Mouse (Mus musculus): ENCODE data around the gene Olfr1537. TPM values are rescaled to one million over a fixed set of nuclear protein-coding genes. Genes with fewer than 3 reads are reported as not detected.

Gene Olfr1537
- polyA plus RNA-seq (2012; rRNA removed; ENCODE audit: low replicate concordance): not detected in 2 replicates

GRCm38 (mm10) chr9:39249894-39250293 lies at the start of gene Olfr1537:
TSS of gene Olfr1537 (minus strand) at chr9:39249994.

GRCm38 (mm10) chr9:39276718-39277117 lies 26.9 kb upstream of the Olfr1537 start, which contains the start of gene Olfr945:
TSS of gene Olfr945 (minus strand) at chr9:39276818.

GRCm38 (mm10) chr9:39201620-39202019 lies 48.2 kb downstream of the Olfr1537 start, which contains the start of gene Olfr944:
TSS of gene Olfr944 (plus strand) at chr9:39201920.

Other genes with a start within 250 kb of the Olfr1537 start
- not detected in 2 replicates for gene Olfr146, start 226.6 kb downstream of the Olfr1537 start, polyA plus RNA-seq (2012; rRNA removed; ENCODE audit: low replicate concordance)
- gene Olfr937, start 185.0 kb downstream of the Olfr1537 start, polyA plus RNA-seq (2012; rRNA removed; ENCODE audit: low replicate concordance): not detected in 2 replicates
- gene Olfr938, start 171.1 kb downstream of the Olfr1537 start, polyA plus RNA-seq (2012; rRNA removed; ENCODE audit: low replicate concordance): not detected in 2 replicates
- gene Olfr27, start 121.9 kb downstream of the Olfr1537 start, polyA plus RNA-seq (2012; rRNA removed; ENCODE audit: low replicate concordance): not detected in 2 replicates
- not detected in 2 replicates for gene Olfr943, start 83.7 kb downstream of the Olfr1537 start, polyA plus RNA-seq (2012; rRNA removed; ENCODE audit: low replicate concordance)
- not detected in 2 replicates for gene Olfr944, start 48.1 kb downstream of the Olfr1537 start, polyA plus RNA-seq (2012; rRNA removed; ENCODE audit: low replicate concordance)
- not detected in 2 replicates for gene Olfr945, start 26.8 kb upstream of the Olfr1537 start, polyA plus RNA-seq (2012; rRNA removed; ENCODE audit: low replicate concordance)
- gene Olfr948, start 76.1 kb upstream of the Olfr1537 start, polyA plus RNA-seq (2012; rRNA removed; ENCODE audit: low replicate concordance): not detected in 2 replicates
- not detected in 2 replicates for gene Olfr951, start 137.4 kb upstream of the Olfr1537 start, polyA plus RNA-seq (2012; rRNA removed; ENCODE audit: low replicate concordance)
- gene Olfr952, start 177.2 kb upstream of the Olfr1537 start, polyA plus RNA-seq (2012; rRNA removed; ENCODE audit: low replicate concordance): not detected in 2 replicates
- gene Olfr954, start 206.7 kb upstream of the Olfr1537 start, polyA plus RNA-seq (2012; rRNA removed; ENCODE audit: low replicate concordance): not detected in 2 replicates
- not detected in 2 replicates for gene Olfr955, start 221.9 kb upstream of the Olfr1537 start, polyA plus RNA-seq (2012; rRNA removed; ENCODE audit: low replicate concordance)
- gene Olfr44, start 244.0 kb upstream of the Olfr1537 start, polyA plus RNA-seq (2012; rRNA removed; ENCODE audit: low replicate concordance): not detected in 2 replicates

Data from duodenum, adult 2 months (tissue).